Mouse (Mus musculus) midbrain, embryonic 10.5 days (tissue): ENCODE results near the gene Sv2c. TPM values are rescaled to one million over a fixed set of nuclear protein-coding genes. Genes with fewer than 3 reads are reported as not detected.

Source experiments
- DNase-seq: peaks from one replicate; pipeline ENCODE4 v3.0.0-alpha.2; 2017; ENCODE audit warnings: low spot score
- H3K27ac ChIP-seq: fragments of 300-500 bp; sonication (generic); replicated peaks from 2 replicates; pipeline ENCODE4 v1.5.1; 2016; ENCODE audit warnings: mild to moderate bottlenecking
- H3K27me3 ChIP-seq: fragments of 300-500 bp; sonication (generic); 2 replicates; pipeline ENCODE4 v1.6.1; 2016; ENCODE audit warnings: low read depth, mild to moderate bottlenecking; ENCODE audit not compliant: poor library complexity, severe bottlenecking
- H3K36me3 ChIP-seq: fragments of 300-500 bp; sonication (generic); 2 replicates; pipeline ENCODE4 v1.6.1; 2016; ENCODE audit warnings: mild to moderate bottlenecking, moderate library complexity
- H3K4me1 ChIP-seq: fragments of 300-500 bp; sonication (generic); 2 replicates; pipeline ENCODE4 v1.6.1; 2016
- H3K4me3 ChIP-seq: fragments of 300-500 bp; sonication (generic); 2 replicates; pipeline ENCODE4 v1.5.1; 2016; ENCODE audit warnings: mild to moderate bottlenecking, moderate library complexity
- H3K9me3 ChIP-seq: fragments of 300-500 bp; sonication (generic); replicated peaks from 2 replicates; pipeline ENCODE4 v1.6.1; 2016; ENCODE audit warnings: mild to moderate bottlenecking
- WGBS: fragments of 180-500 bp; shearing (Covaris S2); methylation state at CpG from one replicate; pipeline ENCODE4 v1.1.7; 2016; 5-methylcytosine and 5-hydroxymethylcytosine counted together
- polyA plus RNA-seq: library from polyadenylated mRNA; unstranded; fragments of >200 nt; fragmentation: Nextera tagmentation; extraction: Ambion mirVana; gene quantifications from 2 replicates; pipeline ENCODE4 v1.2.1, GENCODE M21; 2016

Gene Sv2c
- polyA plus RNA-seq = 1.1 and 1.2 TPM in 2 replicates

GRCm38 (mm10) chr13:96132401-96132816, at the start of gene Sv2c:
Gene Sv2c, minus strand, starts transcription at chr13:96132577.
- Histone ChIP-seq H3K9me3 (no peaks in the 10 kb centered on the region), H3K36me3 (no peaks in the 10 kb centered on the region), H3K27me3 (peaks cover 91% of the 10 kb centered on the region), H3K27ac (peak within 1 kb of the TSS; percentile 71), H3K4me1 (peaks cover 39% of the 10 kb centered on the region), H3K4me3 (peak within 1 kb of the TSS; percentile 61)
- WGBS = 1% methylated on average over 44 of the region's 44 CpGs
- peak; percentile 82 for DNase-seq

- Histone ChIP-seq H3K9me3 (no peaks in the 10 kb centered on the region), H3K4me1 (no peaks in the 10 kb centered on the region), H3K4me3 (no peak overlapping the region), H3K27me3 (no peaks in the 10 kb centered on the region), H3K36me3 (no peaks in the 10 kb centered on the region), H3K27ac (no peak overlapping the region)
- WGBS = 83% methylated on average over 13 of the region's 13 CpGs
- DNase-seq = no peak
Observed at GRCm38 (mm10) chr13:96180671-96181161, 48.3 kb upstream of the Sv2c start.

- Histone ChIP-seq H3K27me3 (no peaks in the 10 kb centered on the region), H3K36me3 (no peaks in the 10 kb centered on the region), H3K4me3 (no peak overlapping the region), H3K4me1 (no peaks in the 10 kb centered on the region), H3K27ac (no peak overlapping the region), H3K9me3 (no peaks in the 10 kb centered on the region)
- no peak for DNase-seq
- WGBS = 90% methylated on average over 8 of the region's 8 CpGs
Observed at GRCm38 (mm10) chr13:96175591-96176212, 43.3 kb upstream of the Sv2c start.

GRCm38 (mm10) chr13:96173686-96174085, 41.3 kb upstream of the Sv2c start:
- Histone ChIP-seq H3K4me1 (no peaks in the 10 kb centered on the region), H3K27me3 (no peaks in the 10 kb centered on the region), H3K4me3 (no peak overlapping the region), H3K36me3 (no peaks in the 10 kb centered on the region), H3K9me3 (no peaks in the 10 kb centered on the region), H3K27ac (no peak overlapping the region)
- DNase-seq = no peak
- WGBS = 80% methylated on average over 3 of the region's 3 CpGs

- WGBS = 86% methylated on average over 3 of the region's 3 CpGs
- H3K4me1 ChIP-seq = no peaks in the 10 kb centered on the region
- no peaks in the 10 kb centered on the region for H3K36me3 ChIP-seq
- H3K27ac ChIP-seq = no peak overlapping the region
- no peak for DNase-seq
- H3K4me3 ChIP-seq = no peak overlapping the region
- no peaks in the 10 kb centered on the region for H3K9me3 ChIP-seq
- no peaks in the 10 kb centered on the region for H3K27me3 ChIP-seq
Observed at GRCm38 (mm10) chr13:96172290-96172689, 39.9 kb upstream of the Sv2c start.

GRCm38 (mm10) chr13:96168991-96169665, 36.8 kb upstream of the Sv2c start:
- 77% methylated on average over 11 of the region's 11 CpGs for WGBS

GRCm38 (mm10) chr13:96166593-96166992, 34.2 kb upstream of the Sv2c start:
- Histone ChIP-seq H3K4me3 (no peak overlapping the region), H3K9me3 (no peaks in the 10 kb centered on the region), H3K27ac (no peak overlapping the region), H3K27me3 (no peaks in the 10 kb centered on the region), H3K36me3 (no peaks in the 10 kb centered on the region), H3K4me1 (no peaks in the 10 kb centered on the region)
- DNase-seq = no peak
- WGBS = 82% methylated on average over 2 of the region's 2 CpGs

More at GRCm38 (mm10) chr13:96168991-96169665, 36.8 kb upstream of the Sv2c start:
- no peak for DNase-seq
- H3K4me3 ChIP-seq = no peak overlapping the region
- H3K9me3 ChIP-seq = no peaks in the 10 kb centered on the region
- no peaks in the 10 kb centered on the region for H3K36me3 ChIP-seq
- no peaks in the 10 kb centered on the region for H3K4me1 ChIP-seq
- no peaks in the 10 kb centered on the region for H3K27me3 ChIP-seq
- no peak overlapping the region for H3K27ac ChIP-seq

GRCm38 (mm10) chr13:96133363-96134100, 1.2 kb upstream of the Sv2c start:
- H3K36me3 ChIP-seq = no peaks in the 10 kb centered on the region
- H3K27ac ChIP-seq = peak overlapping the region; percentile 71
- peaks cover 80% of the 10 kb centered on the region for H3K27me3 ChIP-seq
- peak; percentile 43 for DNase-seq
- peaks cover 38% of the 10 kb centered on the region for H3K4me1 ChIP-seq
- H3K9me3 ChIP-seq = no peaks in the 10 kb centered on the region
- WGBS = 5% methylated on average over 28 of the region's 28 CpGs
- H3K4me3 ChIP-seq = peak overlapping the region; percentile 61

GRCm38 (mm10) chr13:96132833-96133232, 456 bp upstream of the Sv2c start:
- Histone ChIP-seq H3K4me1 (peaks cover 38% of the 10 kb centered on the region), H3K4me3 (peak overlapping the region; percentile 61), H3K9me3 (no peaks in the 10 kb centered on the region), H3K27me3 (peaks cover 87% of the 10 kb centered on the region), H3K27ac (peak overlapping the region; percentile 71), H3K36me3 (no peaks in the 10 kb centered on the region)
- DNase-seq = no peak
- 1% methylated on average over 15 of the region's 15 CpGs for WGBS

- H3K9me3 ChIP-seq = no peaks in the 10 kb centered on the region
- peak overlapping the region; percentile 71 for H3K27ac ChIP-seq
- no peak for DNase-seq
- WGBS = under 1% methylated on average over 19 of the region's 19 CpGs
- peaks cover 95% of the 10 kb centered on the region for H3K27me3 ChIP-seq
- peaks cover 40% of the 10 kb centered on the region for H3K4me1 ChIP-seq
- peak overlapping the region; percentile 61 for H3K4me3 ChIP-seq
- H3K36me3 ChIP-seq = no peaks in the 10 kb centered on the region
Observed at GRCm38 (mm10) chr13:96131911-96132310, 466 bp downstream of the Sv2c start.

GRCm38 (mm10) chr13:96131050-96131449, 1.3 kb downstream of the Sv2c start:
- Histone ChIP-seq H3K27ac (no peak overlapping the region; the same call in 1 of the 2 replicates), H3K4me3 (peak overlapping the region; percentile 61), H3K4me1 (peaks cover 40% of the 10 kb centered on the region), H3K9me3 (no peaks in the 10 kb centered on the region), H3K27me3 (peaks cover 93% of the 10 kb centered on the region), H3K36me3 (no peaks in the 10 kb centered on the region)
- WGBS = under 1% methylated on average over 29 of the region's 30 CpGs
- DNase-seq = peak; percentile 71

GRCm38 (mm10) chr13:96129081-96129480, 3.3 kb downstream of the Sv2c start:
- no peak for DNase-seq
- H3K27me3 ChIP-seq = peaks cover 77% of the 10 kb centered on the region

More at GRCm38 (mm10) chr13:96129081-96129480, 3.3 kb downstream of the Sv2c start:
- Histone ChIP-seq H3K27ac (no peak overlapping the region), H3K36me3 (no peaks in the 10 kb centered on the region), H3K9me3 (no peaks in the 10 kb centered on the region), H3K4me3 (no peak overlapping the region), H3K4me1 (peaks cover 40% of the 10 kb centered on the region)
- WGBS = 86% methylated on average over 3 of the region's 3 CpGs
